Mouse (Mus musculus) lung, postnatal 0 days (tissue): ENCODE data around the gene Slc39a2. TPM values are rescaled to one million over a fixed set of nuclear protein-coding genes. Genes with fewer than 3 reads are reported as not detected.
A peak's percentile ranks its signal among the peaks of the same experiment; 100 is the strongest.

ENCODE experiments used
- ATAC-seq: fragments of 200-750 bp; cut with Nextera tagmentation; 2 replicates; pipeline ENCODE4 v1.8.0; 2017; ENCODE audit warnings: moderate library complexity
- DNase-seq: peaks from one replicate; pipeline ENCODE4 v3.0.0-alpha.2; 2016; ENCODE audit warnings: low spot score
- H3K27ac ChIP-seq: fragments of 300-500 bp; sonication (generic); 2 replicates; pipeline ENCODE4 v1.5.1; 2014; ENCODE audit warnings: antibody characterized with exemption, mild to moderate bottlenecking, low read length, mixed read lengths
- H3K27me3 ChIP-seq: fragments of 300-500 bp; sonication (generic); replicated peaks from 2 replicates; pipeline ENCODE4 v1.6.1; 2014; ENCODE audit warnings: low read length, mixed read lengths; ENCODE audit not compliant: insufficient read depth
- H3K36me3 ChIP-seq: fragments of 300-500 bp; sonication (generic); 2 replicates; pipeline ENCODE4 v1.6.1; 2014; ENCODE audit warnings: low read length, mixed read lengths; ENCODE audit not compliant: insufficient read depth
- H3K4me1 ChIP-seq: fragments of 300-500 bp; sonication (generic); 2 replicates; pipeline ENCODE4 v1.6.1; 2014; ENCODE audit warnings: antibody characterized with exemption, low read depth, low read length, mixed read lengths; ENCODE audit not compliant: insufficient read depth
- H3K4me2 ChIP-seq: fragments of 300-500 bp; sonication (generic); replicated peaks from 2 replicates; pipeline ENCODE4 v1.6.1; 2014; ENCODE audit warnings: low read depth, mild to moderate bottlenecking, low read length, moderate library complexity, mixed read lengths
- H3K4me3 ChIP-seq: fragments of 300-500 bp; sonication (generic); 2 replicates; pipeline ENCODE4 v1.5.1; 2014; ENCODE audit warnings: low read depth, low read length
- H3K9ac ChIP-seq: fragments of 300-500 bp; sonication (generic); replicated peaks from 2 replicates; pipeline ENCODE4 v1.6.1; 2014; ENCODE audit warnings: low read depth, mild to moderate bottlenecking
- H3K9me3 ChIP-seq: fragments of 300-500 bp; sonication (generic); 2 replicates; pipeline ENCODE4 v1.6.1; 2016; ENCODE audit warnings: low read length, mixed read lengths
- CTCF ChIP-seq: IDR thresholded peaks from 2 replicates; pipeline ENCODE4 v1.5.1; 2016; ENCODE audit warnings: antibody characterized with exemption, mild to moderate bottlenecking
- EP300 ChIP-seq: IDR thresholded peaks from 2 replicates; pipeline ENCODE4 v1.6.1; 2016; ENCODE audit warnings: antibody characterized with exemption, mild to moderate bottlenecking, control low read depth
- WGBS: fragments of 180-500 bp; shearing (Covaris S2); extraction: QIAGEN DNeasy Blood & Tissue Kit; methylation state at CpG from one replicate; pipeline ENCODE4 v1.1.7; 2014; 5-methylcytosine and 5-hydroxymethylcytosine counted together
- polyA plus RNA-seq: library from polyadenylated mRNA; unstranded; fragments of >200 nt; fragmentation: Nextera tagmentation; extraction: Ambion mirVana; gene quantifications from 2 replicates; pipeline ENCODE4 v1.2.1, GENCODE M21; 2015

Gene Slc39a2
- polyA plus RNA-seq, 1 experiment from 2014 or later, result 3.7 TPM

GRCm38 (mm10) chr14:51870756-51871155 lies 21.9 kb upstream of the Slc39a2 start:
- Histone ChIP-seq H3K9ac (no peak overlapping the region), H3K27me3 (no peaks in the 10 kb centered on the region), H3K4me3 (no peak overlapping the region), H3K27ac (no peak overlapping the region), H3K9me3 (no peaks in the 10 kb centered on the region), H3K4me2 (no peak overlapping the region), H3K4me1 (no peaks in the 10 kb centered on the region), H3K36me3 (no peaks in the 10 kb centered on the region)
- ATAC-seq (no peak), DNase-seq (no peak)
- TF ChIP-seq CTCF (no peak), EP300 (no peak)
- 78% methylated on average over 2 of the region's 2 CpGs for WGBS

- 61% methylated on average over 9 of the region's 9 CpGs for WGBS
- Histone ChIP-seq H3K9me3 (no peaks in the 10 kb centered on the region), H3K4me2 (no peak overlapping the region), H3K9ac (no peak overlapping the region), H3K27ac (no peak overlapping the region), H3K36me3 (no peaks in the 10 kb centered on the region), H3K27me3 (no peaks in the 10 kb centered on the region), H3K4me3 (no peak overlapping the region), H3K4me1 (no peaks in the 10 kb centered on the region)
- DNase-seq (no peak), ATAC-seq (no peak)
- no peak for TF ChIP-seq EP300
- TF ChIP-seq CTCF, result no peak
Observed at GRCm38 (mm10) chr14:51871741-51872140, 20.9 kb upstream of the Slc39a2 start.

GRCm38 (mm10) chr14:51877517-51877916 lies 15.2 kb upstream of the Slc39a2 start:
- Histone ChIP-seq H3K27ac (no peak overlapping the region), H3K4me3 (no peak overlapping the region), H3K36me3 (no peaks in the 10 kb centered on the region), H3K9ac (no peak overlapping the region), H3K4me2 (no peak overlapping the region), H3K4me1 (no peaks in the 10 kb centered on the region), H3K9me3 (no peaks in the 10 kb centered on the region), H3K27me3 (no peaks in the 10 kb centered on the region)
- TF ChIP-seq CTCF (no peak), EP300 (no peak)
- 69% methylated on average over 3 of the region's 3 CpGs for WGBS
- no peak for DNase-seq
- no peak for ATAC-seq

- 2% methylated on average over 4 of the region's 4 CpGs for WGBS
Observed at GRCm38 (mm10) chr14:51883527-51884030, 9.1 kb upstream of the Slc39a2 start.

GRCm38 (mm10) chr14:51884031-51884544 lies 8.6 kb upstream of the Slc39a2 start:
- peak overlapping the region; percentile 80 for H3K27ac ChIP-seq
- 0 out of 2 replicates have a peak, but pooled peaks cover 4% of the 10 kb centered on the region for H3K36me3 ChIP-seq
- peak overlapping the region; percentile 89 for H3K4me2 ChIP-seq
- ATAC-seq (peak; percentile 35), DNase-seq (peak; percentile 67)
- under 1% methylated on average over 14 of the region's 14 CpGs for WGBS
- no peak for TF ChIP-seq CTCF
- TF ChIP-seq EP300, result no peak
- H3K9me3 ChIP-seq, result no peaks in the 10 kb centered on the region
- peak overlapping the region; percentile 69 for H3K4me3 ChIP-seq
- H3K27me3 ChIP-seq, result no peaks in the 10 kb centered on the region
- H3K4me1 ChIP-seq, result peaks cover 4% of the 10 kb centered on the region; the same call in 1 of the 2 replicates
- no peak overlapping the region; the same call in 1 of the 2 replicates for H3K9ac ChIP-seq

More at GRCm38 (mm10) chr14:51883527-51884030, 9.1 kb upstream of the Slc39a2 start:
- ATAC-seq, result peak; percentile 63
- peak overlapping the region; percentile 69 for H3K4me3 ChIP-seq
- H3K9ac ChIP-seq, result no peak overlapping the region; the same call in 1 of the 2 replicates
- H3K27me3 ChIP-seq, result no peaks in the 10 kb centered on the region
- peak; percentile 75 for TF ChIP-seq CTCF
- TF ChIP-seq EP300, result no peak
- H3K27ac ChIP-seq, result peak overlapping the region; percentile 80
- no peaks in the 10 kb centered on the region for H3K9me3 ChIP-seq
- peak; percentile 93 for DNase-seq
- peaks cover 4% of the 10 kb centered on the region; the same call in 1 of the 2 replicates for H3K4me1 ChIP-seq
- peak overlapping the region; percentile 89 for H3K4me2 ChIP-seq
- no peaks in the 10 kb centered on the region for H3K36me3 ChIP-seq

GRCm38 (mm10) chr14:51884598-51885331 lies 7.9 kb upstream of the Slc39a2 start, which contains the start of gene Mettl17:
TSS of gene Mettl17 (plus strand) at chr14:51884842.
- Histone ChIP-seq H3K4me3 (peak within 1 kb of the TSS; percentile 69), H3K9ac (peak within 1 kb of the TSS; percentile 59), H3K36me3 (peaks cover 10% of the 10 kb centered on the region), H3K9me3 (no peaks in the 10 kb centered on the region), H3K27me3 (no peaks in the 10 kb centered on the region), H3K27ac (peak within 1 kb of the TSS; percentile 80), H3K4me2 (peak within 1 kb of the TSS; percentile 89), H3K4me1 (peaks cover 4% of the 10 kb centered on the region; the same call in 1 of the 2 replicates)
- ATAC-seq, result peak; percentile 97
- under 1% methylated on average over 43 of the region's 43 CpGs for WGBS
- TF ChIP-seq CTCF, result no peak
- TF ChIP-seq EP300, result no peak; the same call in 1 of the 2 replicates
- DNase-seq, result peak; percentile 99
